Mouse (Mus musculus) CD8-positive naive resting alpha-beta T cell, adult 2 months (primary cell): ENCODE measurements around the gene Tnfrsf1b.
A peak's percentile ranks its signal among the peaks of the same experiment; 100 is the strongest.

Experiments
- DNase-seq, 2 experiments: peaks; one replicate each; pipeline ENCODE4 v3.0.0; 2022; ENCODE audit warnings: low read depth in 2 of 2, low spot score in 2 of 2

Tnfrsf1b gene

DNA sequence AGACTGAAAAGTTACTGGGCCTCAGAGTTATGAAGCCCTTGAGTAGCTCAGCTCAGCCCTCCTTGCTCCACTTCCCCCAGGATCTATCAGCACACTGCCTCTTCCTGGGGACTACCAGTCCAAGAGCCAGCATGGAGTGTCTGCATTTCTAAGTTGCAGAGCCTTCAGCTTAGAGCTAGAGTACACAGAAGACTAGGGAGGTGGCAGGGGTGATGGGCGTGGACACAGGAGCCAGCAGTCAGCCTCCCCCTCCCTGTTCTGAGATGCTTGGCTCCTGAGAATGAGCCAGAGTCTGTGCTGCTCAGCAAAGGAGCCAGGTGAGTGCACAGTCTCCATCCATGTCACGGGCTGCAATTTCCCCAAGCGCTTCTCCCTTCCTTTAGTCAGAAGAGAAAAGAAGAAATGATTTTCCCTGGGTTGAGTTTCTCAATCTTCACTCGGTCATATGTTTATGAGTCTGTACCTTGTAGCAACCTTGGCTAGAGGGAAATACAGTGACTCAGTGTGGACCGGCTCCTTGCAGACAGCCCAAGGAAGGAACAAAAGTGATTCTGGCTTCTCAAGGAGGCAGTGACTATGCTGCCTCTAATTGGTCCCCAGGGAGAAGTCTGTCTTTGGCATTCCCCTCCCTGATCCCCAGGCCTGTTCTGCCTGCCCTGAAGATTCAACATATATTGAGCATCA, 11.2 kb upstream of the Tnfrsf1b start:
- no peak for DNase-seq

DNA sequence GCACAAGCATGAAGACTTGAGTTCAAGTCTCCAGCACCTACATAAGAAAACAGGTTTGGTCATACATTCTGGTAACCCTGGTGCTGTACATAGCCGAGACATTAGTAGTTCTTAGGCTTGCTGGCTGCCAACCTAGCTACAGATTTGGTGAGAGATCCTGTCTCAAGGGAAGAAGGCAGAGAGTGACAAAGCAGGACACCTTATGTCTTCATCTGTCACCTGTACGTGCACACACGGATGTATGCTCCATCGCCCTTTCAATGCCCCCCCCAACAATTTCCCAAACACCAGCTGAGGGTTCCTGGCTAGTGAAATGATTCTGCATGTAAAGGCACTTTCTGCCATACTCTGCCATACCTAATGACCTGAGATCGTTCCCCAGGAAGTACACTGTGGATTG, 9.5 kb upstream of the Tnfrsf1b start:
- DNase-seq, result no peak

DNA sequence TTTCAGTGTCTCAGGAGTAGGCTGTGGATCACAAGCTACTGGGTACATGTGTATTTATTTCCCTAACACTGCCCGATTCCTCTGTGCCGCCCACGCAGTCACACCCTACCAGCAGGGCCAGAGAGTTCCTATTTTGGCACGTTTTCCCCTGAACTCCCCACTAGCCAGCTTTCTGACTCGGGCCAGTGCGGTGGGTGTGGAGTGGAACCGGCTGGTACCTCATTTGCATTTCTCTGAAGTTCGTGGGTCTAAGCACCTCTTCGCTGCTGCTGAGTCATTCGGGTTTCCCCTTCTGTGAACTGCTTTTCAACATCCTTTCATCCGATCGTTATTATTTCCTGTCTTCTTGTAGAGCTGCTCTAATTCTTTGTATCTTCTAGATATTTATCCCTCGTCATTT, 7.7 kb upstream of the Tnfrsf1b start:
- DNase-seq, result peak; percentile 65 to 71

DNA sequence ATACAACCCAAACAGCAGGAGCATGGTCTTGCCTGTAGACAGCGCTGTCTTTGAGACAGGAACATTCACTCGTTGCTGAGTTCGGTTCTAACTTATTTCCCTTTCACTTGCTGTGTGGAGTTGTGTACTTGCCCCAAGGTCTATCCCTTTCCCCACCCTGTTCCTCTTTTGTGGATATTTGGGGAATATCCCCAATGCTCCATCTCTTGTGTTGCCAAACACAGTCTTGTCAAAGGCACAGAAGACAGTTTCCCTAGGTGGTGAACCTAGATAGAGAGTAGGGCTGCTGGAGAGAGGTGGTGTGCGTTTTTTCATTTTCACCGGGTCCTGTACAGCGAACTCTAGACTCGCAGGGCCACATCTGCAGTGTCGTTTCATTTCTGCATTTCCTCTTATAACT, 5.9 kb upstream of the Tnfrsf1b start:
- no peak for DNase-seq

DNA sequence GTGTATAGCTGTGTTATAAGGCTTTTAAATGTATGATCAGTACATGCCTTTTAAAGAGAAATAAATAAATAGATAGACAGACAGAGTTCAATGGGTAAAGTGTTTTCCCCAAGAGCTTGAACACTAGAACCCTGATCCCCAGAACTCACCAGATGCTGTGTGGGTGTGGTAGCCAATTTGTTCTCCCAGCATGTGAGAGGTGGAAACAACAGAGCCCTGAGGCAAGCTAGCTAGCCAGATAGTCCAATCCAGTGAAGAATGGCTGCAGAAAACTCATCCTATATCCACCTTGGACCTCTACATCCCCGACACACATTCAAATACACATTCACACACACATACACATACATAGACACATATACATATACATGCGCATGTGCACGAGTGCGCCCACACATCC, 4.9 kb upstream of the Tnfrsf1b start:
- no peak for DNase-seq

DNA sequence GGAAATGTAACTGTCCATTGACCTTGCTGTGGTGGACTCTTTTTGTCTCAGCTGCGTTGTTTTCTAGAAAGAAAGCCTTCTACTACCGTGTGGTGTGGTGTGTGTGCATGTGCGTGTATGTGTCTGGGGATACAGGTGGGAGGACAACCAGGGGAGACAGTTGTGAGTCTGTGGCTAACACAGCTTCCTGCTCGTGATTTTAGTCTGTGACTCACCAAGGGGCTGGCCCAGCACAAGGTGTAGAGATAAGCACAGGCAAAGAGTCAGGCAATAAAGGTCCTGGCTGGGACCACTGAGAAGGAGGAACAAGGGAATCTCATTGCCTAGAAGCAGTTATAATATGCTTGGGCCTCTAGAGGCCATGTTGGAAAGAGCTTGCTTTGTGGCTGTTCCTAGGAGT, 3.3 kb upstream of the Tnfrsf1b start:
- peak; percentile 36 to 46 for DNase-seq

DNA sequence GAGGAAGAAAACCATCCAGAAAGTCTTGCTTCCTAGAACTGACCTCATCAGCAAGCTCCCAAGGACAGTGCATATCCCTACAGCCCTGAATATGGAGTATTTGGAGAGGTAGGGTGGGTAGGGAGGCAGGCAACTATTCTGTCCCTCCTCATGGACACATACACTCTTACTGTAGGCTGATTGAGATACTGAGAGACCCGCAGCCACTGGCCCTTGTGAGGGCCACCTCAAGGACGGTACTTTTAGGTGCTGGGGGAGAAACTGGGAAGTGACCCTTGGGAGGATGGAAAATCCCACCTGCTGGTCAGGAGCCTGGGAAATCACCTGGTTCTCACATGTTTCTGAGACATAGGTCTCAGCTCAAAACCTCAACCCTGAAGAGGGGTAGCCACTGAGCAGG, 886 bp upstream of the Tnfrsf1b start:
- DNase-seq, result no peak

DNA sequence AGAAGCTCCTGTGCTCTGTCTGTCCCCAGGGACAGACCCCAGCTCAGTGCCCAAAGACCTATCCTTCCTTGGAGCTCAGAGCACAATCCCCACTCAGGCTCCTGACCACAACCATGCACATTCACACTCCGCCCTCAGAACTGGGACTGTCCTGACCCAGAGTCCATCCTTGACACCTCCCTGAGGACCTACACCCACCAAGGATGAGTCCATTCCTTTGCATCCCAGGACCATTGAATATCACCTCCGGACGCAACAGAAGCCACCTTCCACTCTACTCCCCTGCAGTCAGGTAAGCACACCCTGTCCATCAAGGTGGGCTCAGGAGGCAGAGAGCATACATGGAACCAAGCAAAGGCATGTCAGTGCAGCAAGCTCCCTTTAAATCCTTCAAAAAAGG, 1.1 kb downstream of the Tnfrsf1b start:
- no peak for DNase-seq

DNA sequence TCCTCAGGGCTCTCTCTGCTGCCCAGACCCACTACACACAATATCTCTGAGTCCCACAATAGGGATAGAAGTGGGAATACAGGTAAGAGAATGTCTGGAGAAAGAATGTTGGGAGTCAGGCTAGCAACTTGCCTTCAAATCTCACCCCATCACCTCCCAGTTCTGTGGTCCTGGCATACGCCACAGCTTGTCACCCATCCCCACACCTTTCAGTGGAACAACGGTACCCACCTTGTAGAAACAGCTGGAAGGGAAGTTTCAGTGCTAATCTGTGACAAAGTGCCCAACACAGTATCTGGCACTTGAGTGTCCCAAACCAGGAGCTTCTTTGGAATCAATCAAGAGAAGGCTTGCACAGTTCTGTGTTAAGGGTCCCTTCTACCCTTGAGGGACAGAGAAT, 2.0 kb downstream of the Tnfrsf1b start:
- no peak for DNase-seq

DNA sequence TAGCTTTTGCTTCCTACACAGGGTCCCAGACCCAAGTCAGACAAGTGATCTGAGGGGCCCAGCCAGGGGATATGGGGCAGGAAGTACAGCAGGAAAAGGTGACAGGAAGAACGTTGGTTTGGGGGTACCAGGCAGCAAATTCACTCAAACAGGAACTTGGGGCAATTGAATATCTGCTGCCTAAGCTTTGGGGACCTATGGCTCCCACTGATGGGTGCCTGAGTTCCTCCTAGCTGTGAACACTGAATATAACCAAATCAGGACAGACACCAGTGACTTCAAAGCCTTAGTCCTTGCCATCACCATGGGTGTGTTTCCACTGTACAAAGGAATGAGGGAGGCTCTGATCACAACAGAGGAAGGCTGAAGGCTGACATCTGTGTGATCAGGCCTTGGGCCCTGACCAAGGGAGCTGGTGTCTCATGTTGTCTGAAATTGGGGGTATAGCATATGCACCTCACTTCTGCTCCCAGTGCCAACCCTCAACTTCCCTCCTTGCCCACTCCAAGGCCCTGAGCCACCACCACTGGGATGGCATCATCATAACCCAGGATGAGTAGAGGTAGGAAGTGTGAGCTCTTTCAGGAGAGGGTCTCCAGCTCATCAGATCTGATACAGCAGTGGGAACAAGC, 3.8 kb downstream of the Tnfrsf1b start:
- DNase-seq, result no peak

DNA sequence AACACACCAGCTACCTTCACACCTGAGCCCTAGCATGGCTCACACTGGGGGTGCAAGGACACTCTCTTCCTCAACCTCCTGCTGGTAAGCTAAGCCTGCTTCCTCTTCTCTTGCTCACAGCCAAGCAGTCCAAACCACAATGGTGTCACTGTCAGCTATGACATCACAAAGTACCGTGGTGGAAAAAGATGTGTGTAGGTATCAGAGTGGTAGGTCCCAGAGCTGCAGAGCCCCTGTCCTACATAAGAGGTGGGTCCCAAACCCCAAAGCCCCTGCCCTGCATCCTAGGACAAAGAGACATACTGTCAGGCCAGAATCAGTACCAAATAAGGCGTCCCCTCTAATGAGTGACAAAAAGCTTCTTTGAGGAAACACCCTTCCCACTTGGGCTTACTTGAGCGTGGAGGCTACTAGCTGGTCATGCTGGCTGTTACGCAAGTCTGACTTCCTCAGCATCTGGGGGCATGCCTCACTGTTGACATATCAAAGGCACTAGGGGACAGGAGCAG, 5.9 kb downstream of the Tnfrsf1b start:
- DNase-seq, result peak; percentile 55 to 69

DNA sequence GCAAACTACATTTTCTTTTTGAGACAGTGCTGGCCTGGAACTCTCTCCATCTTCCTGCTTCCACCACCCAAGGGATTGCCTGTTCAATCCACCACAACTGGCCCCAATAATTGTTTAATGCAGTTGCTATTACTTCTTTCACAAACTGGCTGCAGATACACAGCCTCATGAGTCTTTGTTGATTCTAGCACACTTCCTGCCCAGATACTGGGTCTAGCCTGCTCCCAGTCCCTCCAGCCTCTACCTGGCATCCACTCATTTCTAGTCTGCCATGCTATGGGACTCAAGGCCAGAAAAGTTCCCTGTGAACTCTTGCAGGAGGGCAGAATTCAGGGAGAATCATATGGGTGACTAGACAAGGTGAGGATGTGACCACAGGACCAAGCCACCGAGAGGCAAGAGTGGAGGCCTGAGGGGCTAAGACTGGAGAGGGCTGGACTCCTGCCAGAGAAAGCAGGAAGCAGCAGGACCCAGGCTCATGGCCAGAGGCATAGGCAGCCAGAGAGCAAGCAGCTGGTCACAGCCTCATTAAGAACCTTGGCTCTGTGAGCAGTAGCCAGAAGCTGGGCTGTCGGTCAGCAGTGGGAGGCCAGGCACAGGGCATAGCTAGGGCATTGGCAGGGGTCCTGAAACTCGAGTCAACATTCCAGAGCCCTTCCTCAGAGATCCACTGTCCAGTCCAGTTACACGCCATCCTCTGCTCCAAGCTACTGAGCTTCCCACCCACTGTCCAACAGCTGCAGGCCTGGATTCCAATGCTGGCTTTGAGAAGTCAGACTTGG, 7.4 kb downstream of the Tnfrsf1b start:
- no peak for DNase-seq

DNA sequence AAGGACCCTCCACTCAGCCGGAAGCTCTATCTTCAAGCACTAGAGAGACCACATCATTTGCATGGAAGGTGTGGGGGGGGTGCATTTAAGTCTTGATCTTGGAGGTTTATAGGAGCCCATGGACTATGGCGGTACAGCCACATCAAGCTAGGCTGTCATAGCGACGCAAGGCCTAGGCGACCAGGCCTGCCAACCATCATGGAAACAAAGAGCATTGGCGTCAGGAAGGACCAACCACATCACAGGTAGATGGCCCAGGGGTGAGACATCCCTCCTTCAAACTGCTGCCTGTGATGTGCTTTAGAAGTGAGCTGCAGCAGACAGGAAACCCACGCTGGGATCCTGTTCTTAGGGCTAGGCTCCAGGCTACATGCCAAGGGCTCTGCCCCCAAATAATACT, 10.6 kb downstream of the Tnfrsf1b start:
- peak; percentile 69 to 73 for DNase-seq

DNA sequence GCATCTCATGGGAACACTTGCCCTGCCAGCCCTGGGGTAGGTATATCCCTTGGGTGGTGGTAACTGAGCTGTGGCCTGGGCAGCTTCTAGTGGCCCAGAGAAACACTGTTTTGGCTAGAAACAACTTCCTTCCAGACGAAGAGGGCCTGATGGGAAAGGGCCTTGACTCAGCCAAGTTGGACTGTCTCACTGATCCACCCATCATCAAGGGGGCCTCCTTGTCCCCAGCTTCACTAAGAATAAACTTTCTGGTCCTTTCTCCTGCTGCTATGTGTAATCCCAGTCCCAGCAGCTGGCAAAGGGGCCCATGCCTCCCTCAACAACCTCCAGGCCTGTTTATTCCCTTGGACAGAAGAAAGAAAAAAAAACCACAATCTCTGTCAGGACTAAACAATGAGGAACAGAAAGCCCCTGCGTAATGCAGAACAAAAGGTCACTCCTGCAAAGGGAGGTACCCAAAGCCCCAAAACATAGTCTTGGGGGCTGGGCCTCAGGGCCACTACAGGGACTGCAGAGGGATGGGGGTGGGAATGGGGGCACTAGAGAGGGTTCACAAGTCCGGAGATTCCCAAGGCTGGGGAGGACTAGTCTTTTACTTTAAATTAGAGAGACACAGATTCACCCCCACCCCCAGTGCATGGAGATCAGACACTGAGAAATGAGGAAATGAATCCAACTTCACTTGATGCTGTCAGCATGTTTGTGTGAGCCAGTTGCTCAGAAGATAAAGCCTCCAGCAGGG, 13.0 kb downstream of the Tnfrsf1b start:
- no peak for DNase-seq

DNA sequence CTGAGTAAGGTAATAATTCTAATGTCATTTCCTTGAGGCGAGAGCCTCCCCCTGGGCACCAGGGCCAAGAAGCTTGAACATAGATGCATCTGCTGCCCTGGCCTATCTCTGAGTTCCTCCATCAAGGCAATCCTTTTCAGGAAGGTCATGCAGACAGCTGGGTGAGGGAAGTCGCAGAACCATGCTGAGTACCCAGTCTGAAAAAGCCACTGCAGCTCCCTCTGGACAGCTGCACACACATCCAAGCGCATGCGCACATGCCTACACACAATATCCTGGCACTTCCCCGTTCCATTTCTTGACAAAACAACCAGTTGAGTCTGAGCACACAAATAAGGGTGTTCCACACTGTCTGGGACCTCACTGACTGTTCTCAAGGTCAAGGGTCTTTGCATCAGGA, 14.9 kb downstream of the Tnfrsf1b start:
- DNase-seq, result no peak

DNA sequence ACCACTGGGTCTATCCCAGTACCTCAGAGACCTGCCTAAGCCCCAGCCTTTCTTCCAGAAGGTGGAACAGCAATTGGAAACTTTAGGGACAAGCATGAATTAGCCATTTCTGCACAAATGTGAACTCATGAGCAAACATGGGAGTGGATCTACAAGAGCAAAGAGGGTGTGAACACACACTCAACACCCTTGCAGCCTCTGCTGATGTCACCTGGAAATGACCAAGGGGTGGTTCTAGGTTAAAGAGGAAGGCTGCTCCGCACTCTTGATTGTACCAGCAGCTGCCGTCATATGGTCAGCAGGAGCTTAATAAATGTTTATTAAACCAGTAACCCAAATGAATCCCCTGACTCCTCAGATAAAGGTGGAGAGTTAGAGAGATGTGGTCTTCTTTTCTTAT, 16.0 kb downstream of the Tnfrsf1b start:
- no peak for DNase-seq

DNA sequence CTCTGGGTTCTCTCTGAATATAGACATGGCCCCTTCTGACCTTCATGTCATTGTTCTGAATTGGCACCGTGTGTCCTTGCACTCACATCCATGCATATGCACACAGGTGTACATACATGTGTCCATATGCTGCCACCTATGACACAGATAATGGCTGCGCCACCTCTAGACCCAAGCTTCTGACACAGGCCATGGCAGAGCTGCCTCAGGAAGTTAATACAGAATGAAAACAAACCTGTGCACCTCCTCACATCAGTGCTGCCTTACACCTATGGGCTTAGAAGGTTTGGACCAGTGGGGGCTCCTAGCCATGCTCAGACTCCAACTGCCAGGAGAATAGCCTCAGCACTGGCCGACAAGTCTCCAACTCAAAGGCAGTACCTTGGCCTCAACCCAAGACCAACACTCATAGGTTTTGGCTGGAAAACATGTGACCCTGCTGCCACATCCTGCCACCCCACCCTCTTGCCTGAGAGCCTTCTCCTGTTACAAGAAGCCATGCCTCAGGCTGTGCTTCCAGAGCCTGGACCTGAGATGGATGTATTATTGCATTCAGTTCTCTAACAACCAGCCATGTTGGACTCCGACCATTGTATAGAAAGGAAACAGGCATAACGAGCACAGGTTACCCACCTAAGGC, 17.0 kb downstream of the Tnfrsf1b start:
- no peak for DNase-seq

DNA sequence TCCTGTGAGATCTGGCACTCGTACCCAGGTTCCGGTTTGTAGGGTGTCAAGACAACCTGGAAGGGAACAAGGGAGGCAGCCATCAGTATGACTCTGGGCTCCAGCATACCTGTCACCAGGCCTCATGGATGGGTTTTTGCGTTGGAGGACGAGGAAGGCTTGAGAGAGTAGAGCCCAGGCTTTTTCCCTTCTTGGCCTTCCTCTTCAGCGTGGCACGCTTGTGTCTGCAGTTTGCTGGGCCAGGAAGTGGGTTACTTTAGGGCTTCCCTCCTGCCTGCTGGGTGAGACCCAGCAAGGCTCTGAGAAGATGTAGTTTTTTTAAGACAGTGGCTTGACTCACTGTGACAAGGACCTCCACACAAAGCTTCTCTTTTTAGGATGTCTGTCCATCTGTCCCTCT, 17.6 kb downstream of the Tnfrsf1b start:
- peak; percentile 40 to 42 for DNase-seq

DNA sequence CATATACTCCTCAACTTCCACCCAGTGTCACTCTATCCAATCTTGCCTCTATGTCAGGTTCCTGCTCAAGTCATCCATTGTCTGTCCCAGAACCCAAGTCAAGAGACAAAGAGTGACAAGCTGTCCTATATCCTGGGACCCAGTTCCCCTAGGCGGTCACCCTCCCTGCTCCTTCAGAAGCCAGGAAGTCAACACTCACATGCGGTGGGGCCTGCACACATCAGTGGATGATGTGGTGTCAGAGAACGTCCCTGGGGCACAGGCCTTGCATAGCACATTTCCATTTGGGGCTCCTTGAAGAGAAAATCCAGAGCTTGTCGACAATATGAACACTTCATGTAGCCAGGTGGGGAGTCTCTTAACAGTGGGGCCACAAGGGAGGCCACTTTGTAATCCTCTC, 22.1 kb downstream of the Tnfrsf1b start:
- no peak for DNase-seq

DNA sequence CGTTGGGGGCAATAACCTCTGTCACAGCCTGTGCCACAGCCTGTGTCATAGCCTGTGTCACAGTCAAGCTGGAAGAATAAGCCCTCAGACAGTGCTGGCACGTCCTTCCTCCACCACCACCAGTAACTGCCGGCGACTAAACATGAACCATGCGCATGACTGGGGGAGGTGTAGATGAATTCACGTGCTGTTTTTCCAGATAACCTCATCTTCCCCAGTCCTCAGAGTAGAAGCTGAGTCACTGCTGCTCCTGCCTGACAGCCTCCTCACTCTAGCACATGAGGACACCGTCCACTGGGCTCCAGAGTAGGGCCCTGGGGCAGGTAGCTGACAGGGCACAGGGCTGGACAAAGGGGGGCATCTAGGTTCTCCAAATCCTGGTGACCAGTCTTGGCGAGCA, 24.6 kb downstream of the Tnfrsf1b start:
- DNase-seq, result no peak

DNA sequence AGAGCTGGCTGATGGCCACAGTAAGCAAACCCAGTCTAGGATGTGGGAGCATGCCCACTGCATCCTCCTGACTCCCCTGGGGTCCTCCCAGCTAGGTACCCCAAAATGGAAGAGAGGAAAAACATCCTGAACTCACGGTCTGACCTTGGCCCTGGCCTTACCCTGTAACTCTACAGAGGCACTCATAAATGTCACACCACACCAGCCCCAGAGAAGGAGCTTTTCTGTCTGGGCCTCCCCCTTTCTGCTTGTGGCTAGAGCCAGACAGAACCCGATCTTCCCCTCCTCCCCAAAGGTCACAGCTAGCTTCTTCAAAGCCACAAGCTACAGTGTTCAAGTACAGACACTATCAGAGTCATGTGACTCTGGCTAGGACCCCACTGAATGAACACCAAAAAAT, 25.3 kb downstream of the Tnfrsf1b start:
- no peak for DNase-seq
